Mouse (Mus musculus): ENCODE measurements at regions not wholly inside any gene's neighbourhood (a gene's known extent, or its start where the extent isn't known, plus 50 kb on each side); places are given as distances from the start of the nearest gene placed in this dataset.
"Not testable (repeated sequence)": the region's sequence is repeated elsewhere in the genome, so short reads cannot be mapped to it uniquely, and the experiment has no call there.

DNA sequence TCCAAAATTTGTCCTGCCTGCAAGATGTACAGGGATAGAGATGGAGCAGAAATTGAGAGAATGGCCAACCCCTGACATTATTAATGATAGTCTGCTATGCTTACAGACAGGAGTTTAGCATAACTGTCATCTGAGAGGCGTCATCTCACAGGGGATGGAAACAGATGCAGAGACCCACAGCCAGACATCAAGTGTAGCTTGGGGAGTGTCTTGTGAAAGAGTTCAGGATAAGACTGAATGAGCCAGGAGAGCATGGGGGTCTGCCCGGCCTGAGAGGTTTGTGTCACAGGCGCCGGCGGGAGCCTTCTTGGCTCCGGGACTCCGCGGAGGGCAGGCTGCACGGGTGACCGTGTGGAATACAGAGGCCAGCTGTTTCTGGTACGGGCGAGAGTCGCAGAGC, 319.1 kb downstream of the Lrig3 start:
- not testable (repeated sequence) for ATAC-seq (ENCODE audit: insufficient number of reproducible peaks, insufficient read depth, low FRiP score, low TSS enrichment, low read depth); H3K4me1 ChIP-seq (replicated peaks); H3K9me3 ChIP-seq; H3K36me3 ChIP-seq; H3K27ac ChIP-seq; H3K4me2 ChIP-seq; H3K4me3 ChIP-seq (replicated peaks); H3K9ac ChIP-seq (replicated peaks); H3K27me3 ChIP-seq
- WGBS = 93% methylated on average over 6 of the region's 13 CpGs

DNA sequence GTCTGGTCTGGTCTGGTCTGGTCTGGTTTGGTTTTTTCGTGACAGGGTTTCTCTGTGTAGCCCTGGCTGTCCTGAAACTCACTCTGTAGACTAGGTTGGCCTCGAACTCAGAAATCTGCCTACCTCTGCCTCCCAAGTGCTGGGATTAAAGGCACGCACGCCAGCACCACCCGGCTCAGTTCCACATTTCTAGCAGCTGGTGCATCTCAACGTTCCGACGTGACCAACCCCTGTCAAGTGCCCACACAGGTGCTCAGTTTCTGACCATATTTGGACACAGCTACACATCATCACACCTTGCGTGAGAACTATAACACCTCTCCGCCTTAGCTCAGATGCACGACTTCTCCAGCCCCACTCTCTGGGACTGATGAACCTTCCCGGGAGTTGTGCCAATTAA, 304.4 kb downstream of the Lrig3 start:
- H3K4me1 ChIP-seq (replicated peaks) = no peaks in the 10 kb centered on the region
- 0 out of 2 replicates have a peak, but pooled peaks cover 3% of the 10 kb centered on the region for H3K9me3 ChIP-seq
- no peak overlapping the region for H3K4me2 ChIP-seq
- no peak overlapping the region for H3K27ac ChIP-seq
- no peak for ATAC-seq (ENCODE audit: insufficient number of reproducible peaks, insufficient read depth, low FRiP score, low TSS enrichment, low read depth)
- no peaks in the 10 kb centered on the region for H3K27me3 ChIP-seq
- H3K4me3 ChIP-seq (replicated peaks) = no peak overlapping the region
- no peak overlapping the region for H3K9ac ChIP-seq (replicated peaks)
- H3K36me3 ChIP-seq = no peaks in the 10 kb centered on the region
- 94% methylated on average over 12 of the region's 12 CpGs for WGBS

DNA sequence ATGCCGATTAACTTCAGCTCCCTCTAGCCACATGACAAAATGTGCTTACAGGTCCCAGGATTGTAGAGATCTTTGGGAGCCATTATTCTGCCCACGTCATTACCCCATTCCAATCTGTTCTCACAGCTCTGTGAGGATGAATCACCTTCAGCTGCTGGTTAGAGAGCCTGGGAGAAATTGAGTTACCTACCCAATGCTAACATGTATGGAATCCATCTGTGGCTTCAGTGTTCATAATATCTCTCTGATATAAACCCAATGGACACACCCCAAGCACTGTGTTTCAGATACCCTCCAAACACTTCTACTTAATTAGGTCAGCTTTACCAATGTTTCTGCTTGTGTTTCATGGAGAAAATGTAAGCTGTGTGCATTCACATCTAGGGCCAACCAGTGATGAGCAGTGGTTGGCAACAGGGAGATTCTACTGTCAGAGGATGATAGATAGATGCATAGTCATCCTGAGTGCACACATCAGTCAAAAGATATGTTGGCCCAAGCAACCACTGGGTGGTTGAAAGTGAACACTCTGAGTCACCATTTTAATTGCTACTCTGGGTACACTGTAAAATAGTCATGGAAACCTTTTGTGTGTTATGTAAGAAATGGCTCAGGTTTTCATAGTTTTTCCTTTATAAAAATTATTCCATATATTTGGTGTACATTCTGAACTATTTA, 301.5 kb downstream of the Lrig3 start:
- whole genome bisulfite sequencing = 86% methylated on average over 2 of the region's 2 CpGs
- Histone ChIP-seq H3K27ac (no peak overlapping the region), H3K4me2 (no peak overlapping the region), H3K9me3 (0 out of 2 replicates have a peak, but pooled peaks cover 3% of the 10 kb centered on the region), H3K9ac (replicated peaks) (no peak overlapping the region), H3K4me3 (replicated peaks) (no peak overlapping the region), H3K4me1 (replicated peaks) (no peaks in the 10 kb centered on the region), H3K27me3 (no peaks in the 10 kb centered on the region), H3K36me3 (no peaks in the 10 kb centered on the region)
- ATAC-seq (ENCODE audit: insufficient number of reproducible peaks, insufficient read depth, low FRiP score, low TSS enrichment, low read depth) = no peak

DNA sequence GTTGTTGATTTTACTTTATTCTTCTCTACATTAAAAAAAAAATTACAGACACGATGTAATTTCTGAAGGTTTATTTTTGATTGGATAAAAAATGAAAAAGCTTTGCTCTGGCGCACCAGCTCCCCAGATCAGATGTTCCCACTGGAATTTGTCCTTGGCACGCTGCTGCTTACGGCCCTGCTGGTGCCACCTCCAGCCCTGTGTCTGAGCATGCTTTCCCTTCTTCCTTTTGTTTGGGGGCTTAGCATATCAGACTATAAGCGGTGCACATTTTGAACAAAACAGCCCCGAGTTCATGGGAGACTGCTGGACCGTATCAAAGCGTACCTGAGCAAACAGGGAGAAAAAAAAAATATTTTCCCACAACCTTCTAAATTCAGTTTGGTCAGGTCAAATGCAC, 291.2 kb downstream of the Lrig3 start:
- no peaks in the 10 kb centered on the region for H3K4me1 ChIP-seq (replicated peaks)
- no peak for ATAC-seq (ENCODE audit: insufficient number of reproducible peaks, insufficient read depth, low FRiP score, low TSS enrichment, low read depth)
- H3K4me3 ChIP-seq (replicated peaks) = no peak overlapping the region
- 87% methylated on average over 8 of the region's 8 CpGs for WGBS
- H3K9ac ChIP-seq (replicated peaks) = no peak overlapping the region
- no peaks in the 10 kb centered on the region for H3K27me3 ChIP-seq
- H3K27ac ChIP-seq = no peak overlapping the region
- no peaks in the 10 kb centered on the region for H3K36me3 ChIP-seq
- H3K9me3 ChIP-seq = no peaks in the 10 kb centered on the region
- no peak overlapping the region for H3K4me2 ChIP-seq

DNA sequence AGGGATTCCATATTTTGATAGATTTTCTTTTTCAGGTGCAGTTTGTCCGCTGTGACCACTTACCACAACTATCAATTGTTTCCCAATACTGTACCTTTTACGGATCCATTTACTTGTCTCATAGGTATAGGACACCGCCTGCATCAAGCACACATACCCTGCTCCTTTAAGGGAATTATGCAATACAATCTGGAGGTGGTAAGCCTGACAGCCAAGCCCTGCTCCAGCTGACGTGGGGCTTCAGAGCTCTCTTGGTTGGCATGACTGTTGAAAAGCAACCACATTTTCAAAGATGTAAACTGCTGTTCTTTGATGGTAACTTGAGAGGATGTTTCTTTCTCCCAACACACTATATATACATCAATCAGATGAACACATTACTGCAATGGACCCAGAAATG, 288.2 kb downstream of the Lrig3 start:
- 86% methylated on average over 4 of the region's 4 CpGs for WGBS
- no peak overlapping the region for H3K4me3 ChIP-seq (replicated peaks)
- ATAC-seq (ENCODE audit: insufficient number of reproducible peaks, insufficient read depth, low FRiP score, low TSS enrichment, low read depth) = no peak

DNA sequence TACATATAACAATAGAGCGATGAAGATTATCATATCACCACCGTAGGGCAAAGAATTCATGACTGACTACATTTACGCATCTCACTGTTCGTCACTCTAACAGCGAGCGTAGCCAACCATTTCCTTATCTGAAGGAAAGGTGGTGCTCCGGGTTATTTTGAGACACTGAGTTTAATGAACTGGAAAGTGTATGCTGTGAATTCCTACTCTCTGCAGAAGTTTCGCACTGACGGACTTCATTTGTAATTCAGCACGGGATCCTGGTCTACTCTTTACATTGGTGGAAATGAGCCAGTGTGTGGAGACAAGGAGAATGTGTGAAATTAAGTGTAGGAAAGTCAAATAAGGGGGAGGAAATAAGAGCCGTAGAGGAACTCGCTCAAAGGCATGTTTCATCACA, 283.2 kb downstream of the Lrig3 start:
- no peak overlapping the region for H3K9ac ChIP-seq (replicated peaks)
- no peaks in the 10 kb centered on the region for H3K9me3 ChIP-seq
- H3K36me3 ChIP-seq = no peaks in the 10 kb centered on the region
- H3K27ac ChIP-seq = no peak overlapping the region
- no peak for ATAC-seq (ENCODE audit: insufficient number of reproducible peaks, insufficient read depth, low FRiP score, low TSS enrichment, low read depth)
- no peak overlapping the region for H3K4me2 ChIP-seq
- H3K27me3 ChIP-seq = no peaks in the 10 kb centered on the region
- H3K4me3 ChIP-seq (replicated peaks) = no peak overlapping the region
- 89% methylated on average over 12 of the region's 12 CpGs for WGBS
- H3K4me1 ChIP-seq (replicated peaks) = no peaks in the 10 kb centered on the region

More for the DNA sequence above, 288.2 kb downstream of the Lrig3 start:
- H3K4me1 ChIP-seq (replicated peaks) = no peaks in the 10 kb centered on the region
- no peaks in the 10 kb centered on the region for H3K36me3 ChIP-seq
- no peak overlapping the region for H3K4me2 ChIP-seq
- no peaks in the 10 kb centered on the region for H3K27me3 ChIP-seq
- no peak overlapping the region for H3K27ac ChIP-seq
- H3K9ac ChIP-seq (replicated peaks) = no peak overlapping the region
- H3K9me3 ChIP-seq = no peaks in the 10 kb centered on the region

GRCm38 (mm10) chr10:126243051-126243450, 277.1 kb downstream of the Lrig3 start:
- no peak for ATAC-seq (ENCODE audit: insufficient number of reproducible peaks, insufficient read depth, low FRiP score, low TSS enrichment, low read depth)
- Histone ChIP-seq H3K27me3 (no peaks in the 10 kb centered on the region), H3K4me2 (no peak overlapping the region), H3K4me3 (replicated peaks) (no peak overlapping the region), H3K9me3 (no peaks in the 10 kb centered on the region), H3K4me1 (replicated peaks) (peaks cover 12% of the 10 kb centered on the region), H3K27ac (no peak overlapping the region), H3K9ac (replicated peaks) (no peak overlapping the region), H3K36me3 (no peaks in the 10 kb centered on the region)
- 83% methylated on average over 7 of the region's 7 CpGs for WGBS

DNA sequence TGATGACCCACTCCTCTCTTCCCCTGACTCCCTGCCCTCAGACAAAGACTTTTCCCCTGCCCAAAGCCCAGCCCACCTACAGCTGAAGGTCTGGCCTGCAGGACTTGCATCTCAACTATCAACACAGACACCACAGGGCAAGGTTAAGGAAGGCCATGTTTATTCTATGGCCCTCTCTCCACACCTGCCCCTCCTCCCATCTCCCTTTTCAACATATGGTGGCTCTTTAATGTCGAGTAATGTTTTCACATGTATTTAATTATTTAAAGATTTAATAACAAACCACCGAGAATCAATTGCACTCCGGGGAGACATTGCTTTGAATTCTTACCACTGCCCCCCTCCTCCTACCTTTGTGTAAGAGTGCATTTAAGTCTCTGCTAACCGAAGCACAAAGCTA, 273.6 kb downstream of the Lrig3 start:
- no peaks in the 10 kb centered on the region for H3K36me3 ChIP-seq
- H3K4me2 ChIP-seq = no peak overlapping the region
- no peaks in the 10 kb centered on the region for H3K27me3 ChIP-seq
- H3K9me3 ChIP-seq = no peaks in the 10 kb centered on the region
- no peak overlapping the region for H3K4me3 ChIP-seq (replicated peaks)
- H3K9ac ChIP-seq (replicated peaks) = no peak overlapping the region
- H3K4me1 ChIP-seq (replicated peaks) = peaks cover 17% of the 10 kb centered on the region
- ATAC-seq (ENCODE audit: insufficient number of reproducible peaks, insufficient read depth, low FRiP score, low TSS enrichment, low read depth) = no peak; the same call in 1 of the 2 replicates
- peak overlapping the region; percentile 35; the same call in 1 of the 2 replicates for H3K27ac ChIP-seq
- 13% methylated on average over 4 of the region's 4 CpGs for WGBS

Small RNA genes lying in the stretch of these regions (microRNA-seq; reads per million reads assigned to microRNA genes)
- gene Mir378d = 13.5 reads per million, percentile 28 among the genes with 10 or more reads in this experiment
